Mouse (Mus musculus) right cerebral cortex, adult 18-20 months (tissue): ENCODE measurements around the gene Gm19345.

ENCODE experiments used
- DNase-seq: peaks from one replicate; pipeline ENCODE4 v3.0.0; 2022; ENCODE audit warnings: mixed read lengths

Gm19345 gene

GRCm38 (mm10) chr7:19875948-19876682 lies 24.3 kb downstream of the Gm19345 start:
- DNase-seq, result peak; percentile 36

- no peak for DNase-seq
These were observed 25.1 kb downstream of the Gm19345 start for GRCm38 (mm10) chr7:19876781-19877425.

DNA sequence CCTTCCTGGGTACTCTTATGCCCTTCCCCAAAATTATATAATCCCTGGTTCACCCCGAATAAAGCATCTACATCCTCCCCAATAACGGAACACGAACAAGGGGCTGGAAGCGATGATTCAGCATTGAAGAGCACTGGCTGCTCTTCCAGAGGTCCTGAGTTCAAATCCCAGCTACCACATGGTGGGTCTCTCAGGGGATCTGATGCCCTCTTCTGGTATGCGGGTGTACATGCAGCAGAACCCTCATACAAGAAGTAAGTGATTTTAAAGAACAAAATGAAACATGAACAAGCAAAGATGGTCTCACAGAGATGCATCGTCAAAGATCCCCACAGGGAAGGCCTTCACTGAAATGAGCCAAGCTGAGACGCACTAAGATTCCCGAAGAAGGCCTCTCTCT lies 29.0 kb downstream of the Gm19345 start:
- no peak for DNase-seq

- no peak for DNase-seq
These were observed 36.0 kb downstream of the Gm19345 start, which contains the start of gene Ceacam19 for GRCm38 (mm10) chr7:19887849-19888248. Ceacam19 (minus strand) TSS chr7:19887965.

GRCm38 (mm10) chr7:19889881-19890280 lies 38.1 kb downstream of the Gm19345 start:
- DNase-seq, result no peak
